Mouse (Mus musculus) cerebellum, postnatal 25 days (tissue): ENCODE measurements at regions not wholly inside any gene's neighbourhood (a gene's known extent, or its start where the extent isn't known, plus 50 kb on each side); places are given as distances from the start of the nearest gene placed in this dataset.

Source experiments
- DNase-seq, 2 experiments: peaks; one replicate each; pipeline ENCODE4 v3.0.0; 2021; ENCODE audit warnings: mixed read lengths in 2 of 2

DNA sequence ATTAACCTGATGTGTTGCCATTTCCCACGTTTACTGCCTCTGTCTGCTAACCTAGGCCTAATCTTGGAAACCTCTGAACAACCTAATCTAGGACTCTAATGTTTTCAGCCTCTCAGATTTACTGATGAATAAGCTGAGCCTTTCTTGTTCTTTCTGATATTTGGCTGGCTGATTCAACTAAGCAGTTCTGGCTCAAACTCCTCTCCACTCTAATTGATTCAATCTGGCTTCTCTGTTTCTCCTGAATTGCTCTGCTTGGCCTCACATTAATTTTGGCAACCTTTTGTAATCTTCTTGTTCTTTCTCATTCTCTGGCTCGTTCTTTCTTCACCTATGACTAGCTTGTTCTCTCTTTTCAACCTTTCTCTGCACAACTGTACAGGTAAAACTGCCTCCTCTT is 1561.2 kb upstream of the Zeb2 start:
- no peak for DNase-seq

DNA sequence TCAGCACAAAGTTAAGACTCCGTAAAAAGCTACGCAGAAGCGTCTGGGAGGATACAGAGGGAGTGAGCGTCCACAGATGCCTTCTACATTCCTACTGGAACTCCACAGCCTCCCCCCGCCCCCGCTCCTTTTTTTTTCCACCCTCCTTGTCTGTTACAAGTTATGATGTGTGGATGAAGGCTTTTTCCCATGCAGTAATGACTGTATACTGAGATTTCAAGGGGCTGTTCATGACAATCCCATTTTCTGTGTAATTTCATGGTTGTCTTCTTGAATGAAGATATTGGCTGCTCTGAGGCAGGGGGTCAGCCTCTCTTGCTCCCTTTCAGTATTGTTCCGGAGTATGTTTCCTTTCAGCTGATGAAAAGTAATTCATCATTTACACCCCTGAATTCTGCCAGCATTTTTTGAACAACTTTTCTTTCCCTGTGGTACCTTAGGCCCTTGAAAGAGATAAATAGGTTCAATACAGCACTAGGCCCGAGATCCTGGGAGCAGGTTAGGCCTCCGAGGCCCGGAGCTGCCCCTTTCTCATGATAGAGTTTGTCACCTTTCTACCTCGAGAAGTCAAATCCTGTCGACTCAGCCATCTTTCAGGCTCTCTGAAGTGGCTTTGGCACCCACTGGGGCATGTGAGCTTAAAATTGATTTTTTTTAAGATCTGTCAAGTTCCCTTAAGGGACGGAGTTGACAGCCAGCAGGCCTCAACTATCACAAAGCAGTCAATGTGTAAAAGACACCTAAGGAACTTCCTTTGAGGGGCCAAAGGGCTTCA is 1552.5 kb upstream of the Zeb2 start:
- no peak for DNase-seq

DNA sequence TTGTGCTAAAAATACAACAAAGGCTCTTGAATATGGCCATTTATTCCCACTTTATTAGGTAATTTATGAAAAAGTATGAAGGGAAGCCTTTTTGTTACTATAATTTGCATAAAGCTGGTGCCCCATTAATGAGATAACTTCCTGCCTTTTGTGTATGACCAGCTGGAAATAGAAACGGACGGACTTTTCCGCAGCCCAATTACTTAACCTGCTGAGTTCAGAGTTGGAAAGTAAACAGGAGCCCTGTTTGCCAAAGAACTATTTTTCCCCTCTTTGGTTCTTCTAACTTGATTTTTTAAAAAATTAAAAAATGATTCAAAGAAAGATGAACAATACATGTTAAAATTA is 1549.8 kb upstream of the Zeb2 start:
- no peak for DNase-seq

- DNase-seq: no peak
Observed at GRCm38 (mm10) chr2:46666084-46666989, 1549.1 kb upstream of the Zeb2 start.

DNA sequence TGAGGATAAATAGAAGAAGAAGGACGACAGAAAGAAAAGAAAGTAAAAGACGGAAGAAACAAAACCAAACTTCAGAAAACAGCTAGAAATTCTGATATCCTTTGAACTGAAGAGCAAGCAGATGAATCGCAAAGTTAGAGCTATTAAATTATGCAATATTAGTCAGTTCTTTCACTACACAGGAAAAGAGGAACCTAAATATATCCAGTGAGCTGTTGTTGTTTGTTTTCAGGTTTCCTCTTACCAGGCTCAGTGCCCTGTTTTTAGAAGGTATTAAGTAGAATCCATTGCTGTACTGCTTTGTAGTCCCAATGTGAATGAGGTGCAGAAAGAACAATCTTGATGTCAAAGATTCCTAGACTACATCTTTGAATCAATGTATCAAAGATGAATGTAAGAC is 1544.7 kb upstream of the Zeb2 start:
- no peak for DNase-seq

- DNase-seq: no peak
Observed at GRCm38 (mm10) chr2:46660577-46660976, 1543.4 kb upstream of the Zeb2 start.

DNA sequence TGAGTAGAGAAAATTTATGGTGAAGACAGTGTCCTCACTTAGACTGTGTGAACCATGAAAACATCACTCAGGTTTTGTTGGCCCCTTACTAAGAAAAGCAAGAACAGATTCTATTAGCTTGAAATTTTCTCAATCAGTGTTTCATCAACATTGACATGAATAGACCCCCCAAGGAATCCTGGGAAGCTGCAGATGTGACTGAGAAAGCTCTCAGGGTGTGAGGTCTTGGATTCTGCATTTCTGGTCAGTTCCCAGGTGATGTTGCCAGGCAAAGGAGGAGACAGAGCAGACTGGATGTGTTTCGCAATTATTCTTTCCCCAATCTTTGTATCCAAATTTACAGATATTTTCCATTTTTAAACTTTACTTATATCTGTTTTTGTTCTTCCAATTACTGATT is 1538.1 kb upstream of the Zeb2 start:
- no peak for DNase-seq

- DNase-seq: no peak
Observed at GRCm38 (mm10) chr2:46652616-46653015, 1535.4 kb upstream of the Zeb2 start.

DNA sequence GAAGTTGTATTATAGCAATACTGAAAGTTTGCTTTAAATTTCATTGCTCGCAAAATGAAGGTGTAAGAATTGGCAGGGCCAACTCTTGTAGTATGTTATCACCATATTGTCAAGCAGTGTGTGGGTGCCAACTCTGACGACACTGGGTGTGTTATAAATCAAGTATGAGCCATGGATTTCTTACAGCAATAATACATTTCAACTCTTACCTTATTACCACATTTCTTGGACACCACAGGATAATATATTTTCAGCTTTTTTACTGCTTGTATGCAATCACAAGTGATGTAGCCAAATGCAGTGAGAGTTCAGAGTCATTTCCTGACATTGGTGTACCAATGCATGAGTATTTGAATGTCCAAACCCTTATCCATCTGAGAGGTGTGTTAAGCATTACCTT is 1529.2 kb upstream of the Zeb2 start:
- DNase-seq: no peak

- no peak for DNase-seq
Observed at GRCm38 (mm10) chr2:46609217-46609616, 1492.0 kb upstream of the Zeb2 start.

DNA sequence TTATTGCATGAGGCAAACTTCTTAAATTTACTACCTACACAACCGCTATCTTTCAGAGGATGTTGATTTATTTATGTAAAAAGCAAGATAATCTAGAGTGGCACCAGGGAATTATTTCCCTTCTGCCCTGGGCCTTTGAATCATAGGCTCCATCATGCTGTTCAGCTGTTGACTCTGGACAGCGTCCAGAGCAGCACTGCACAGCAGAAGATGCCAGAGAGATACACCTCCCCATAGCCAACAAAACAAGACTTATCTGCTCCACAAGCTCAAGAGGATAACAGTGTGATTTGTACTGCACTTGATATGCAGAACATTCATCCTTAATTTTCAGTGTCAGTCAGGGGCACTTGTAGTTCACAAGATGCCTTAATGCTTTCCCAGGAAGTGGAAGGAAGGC is 1464.6 kb upstream of the Zeb2 start:
- DNase-seq: peak; percentile 18 to 56

GRCm38 (mm10) chr2:46570416-46570815 is 1453.2 kb upstream of the Zeb2 start:
- no peak for DNase-seq

DNA sequence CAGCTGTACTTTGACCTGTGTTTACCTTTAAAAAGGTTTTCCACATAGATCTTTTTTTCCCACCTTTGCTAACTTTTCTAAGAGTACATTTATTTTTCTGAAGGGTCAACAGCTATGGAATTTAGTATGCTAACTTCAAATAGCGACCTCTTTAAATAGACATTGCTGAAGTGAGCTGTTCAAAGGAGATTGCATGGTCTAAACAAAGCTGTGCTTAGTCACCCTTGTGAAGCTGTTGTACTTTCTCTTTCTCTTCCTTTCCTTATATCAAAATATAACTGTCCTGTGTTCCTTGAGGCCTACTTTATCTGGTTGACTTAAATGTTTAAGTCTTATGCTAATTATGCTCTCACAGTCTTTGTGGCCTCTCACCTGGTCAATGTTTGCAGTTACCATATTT is 1416.2 kb upstream of the Zeb2 start:
- no peak for DNase-seq

GRCm38 (mm10) chr2:46530686-46531085 is 1413.5 kb upstream of the Zeb2 start:
- DNase-seq: no peak

DNA sequence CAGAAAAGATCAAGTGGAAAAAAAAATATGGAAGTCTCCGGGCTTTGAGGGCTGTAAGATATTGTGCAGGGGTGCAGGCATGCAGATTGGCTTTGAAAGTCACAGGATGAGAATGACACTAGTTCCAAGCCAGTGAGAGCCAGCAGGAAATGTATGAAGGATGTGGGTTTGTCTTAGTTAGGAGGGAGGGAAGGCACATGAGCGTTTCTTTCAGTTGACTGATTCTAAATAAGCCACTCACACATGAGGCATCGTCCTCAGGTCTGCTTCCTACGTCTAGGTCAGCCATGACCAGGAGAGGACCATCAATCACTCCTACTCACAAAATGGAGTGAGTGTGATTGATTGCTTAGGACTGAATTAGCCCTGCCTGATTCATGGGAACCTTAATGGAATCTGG is 1408.0 kb upstream of the Zeb2 start:
- DNase-seq: no peak

DNA sequence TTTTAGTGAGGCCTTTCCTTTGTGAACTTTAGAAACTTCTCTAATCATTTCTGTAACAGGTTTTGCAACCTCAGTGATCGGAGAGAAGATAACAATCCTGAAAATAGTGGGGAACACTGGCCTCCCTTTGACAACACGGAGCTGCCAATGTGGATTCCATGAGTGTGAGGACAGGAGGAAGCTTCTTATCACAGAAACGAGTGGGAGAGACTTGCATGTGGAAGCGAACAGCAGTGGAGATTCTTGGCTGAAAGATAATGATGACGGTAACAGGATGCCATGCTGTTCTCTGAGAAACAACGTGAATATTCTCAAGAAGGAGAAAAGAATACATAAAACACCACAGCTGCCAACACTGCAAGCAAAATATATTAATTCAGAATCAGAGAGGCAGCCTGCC is 1407.4 kb upstream of the Zeb2 start:
- DNase-seq: no peak

GRCm38 (mm10) chr2:46521147-46521965 is 1404.2 kb upstream of the Zeb2 start:
- DNase-seq: no peak

- DNase-seq: no peak
Observed at GRCm38 (mm10) chr2:46512237-46513028, 1395.2 kb upstream of the Zeb2 start.

- DNase-seq: no peak
Observed at GRCm38 (mm10) chr2:46506951-46507350, 1389.8 kb upstream of the Zeb2 start.

DNA sequence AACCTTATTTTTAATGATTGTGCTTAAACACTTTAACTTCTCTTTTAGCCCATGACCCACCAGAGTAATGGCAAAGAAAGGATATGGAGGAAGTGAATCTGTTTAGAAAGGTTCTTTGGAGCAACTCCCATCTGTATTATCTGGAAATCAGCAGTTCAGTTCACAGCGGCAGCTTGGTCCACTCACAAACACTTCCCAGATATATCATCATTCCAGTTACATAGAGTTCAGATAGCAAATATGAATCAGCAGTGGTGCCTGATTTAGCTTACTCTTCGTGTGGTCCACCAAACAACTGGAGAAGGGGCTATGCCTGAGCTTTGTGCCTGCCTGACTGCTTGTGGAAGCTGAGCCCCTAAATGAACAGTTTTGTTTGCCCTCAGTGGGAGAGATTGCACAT is 1385.9 kb upstream of the Zeb2 start:
- no peak for DNase-seq

GRCm38 (mm10) chr2:46492299-46492698 is 1375.1 kb upstream of the Zeb2 start:
- DNase-seq: no peak

- no peak for DNase-seq
Observed at GRCm38 (mm10) chr2:46491081-46491480, 1373.9 kb upstream of the Zeb2 start.
